In the genomic region with DNA sequence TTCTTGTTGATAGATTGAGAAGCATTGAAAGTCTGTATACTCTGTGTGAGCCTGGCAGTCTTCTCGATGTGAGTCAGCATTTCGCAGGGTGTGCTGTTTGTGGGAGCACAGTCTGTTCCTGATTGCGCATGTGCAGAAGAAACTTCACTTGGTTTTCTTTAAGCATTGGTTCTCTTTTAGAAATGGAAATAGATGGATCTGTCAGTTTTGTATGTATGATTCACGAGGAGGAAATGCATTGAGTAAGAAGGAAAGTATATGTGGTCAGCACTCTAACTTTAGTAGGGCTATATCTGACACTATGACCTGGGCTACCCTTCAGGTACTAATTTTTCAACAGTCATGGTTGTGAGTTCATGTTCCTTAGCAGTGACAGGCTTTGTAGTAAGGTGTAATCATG, we compare ENCODE assay signal across 14 mouse cellular contexts. TPM values are rescaled to one million over a fixed set of nuclear protein-coding genes. Genes with fewer than 3 reads are reported as not detected.
A peak's percentile ranks its signal among the peaks of the same experiment; 100 is the strongest.
DNase-seq lines count a peak whose midpoint lies in the region; TF ChIP-seq lines count a peak whose summit lies in the region.
"Had no signal": no experiment of that assay in that cellular context is flagged by ENCODE, and none has a peak within 500 bp of the region (broad histone marks: within the 10 kb centered on the region; RNA-seq: fewer than 3 reads in every experiment).

No protein-coding gene starts in this region.

- H3K27ac ChIP-seq in layer of hippocampus, adult 2 months: peak overlapping the region; percentile 64

- H3K4me3 ChIP-seq in layer of hippocampus, adult 2 months: no peak overlapping the region

- no peak for TF ChIP-seq CTCF in layer of hippocampus, adult 2 months (conservative IDR thresholded peaks at IDR 0.05)

- peak in 1 of 2 experiments; percentile 49 for DNase-seq in layer of hippocampus, adult 2 months (ENCODE audit: low spot score in 2 of 2)
- DNase-seq in layer of hippocampus, postnatal 10 days (ENCODE audit: low spot score in 2 of 2): no peak
- DNase-seq in A20 (ENCODE audit: low read depth, low spot score) (peak; percentile 81), NIH3T3 (ENCODE audit: low read depth) (peak; percentile 91)
- peak; percentile 43 for DNase-seq in layer of hippocampus, adult 9-11 months
- DNase-seq in cerebellum, postnatal 10 days: no peak
- no peak for DNase-seq in lung, postnatal 10 days
- no peak for DNase-seq in ovary, postnatal 36 days (ENCODE audit: low spot score)
- DNase-seq: adrenal gland, adult 2 months; cerebellum, adult 11 months; gastrocnemius, postnatal 14 days; heart, postnatal 14 days; kidney, adult 11 months; thymus, adult 18-20 months had no signal

RNA-seq across cellular contexts. Expression of gene Rnf115, which starts 32.2 kb away (rescaled TPM):
- 10 to 100 TPM; 59.7 to 61.3 TPM for total RNA-seq in layer of hippocampus, adult 2 months (2021)
- total RNA-seq in layer of hippocampus, postnatal 10 days (2021): 10 to 100 TPM; 46.3 to 56.3 TPM

RNA-seq across cellular contexts. Expression of gene Polr3c, which starts 32.3 kb away (rescaled TPM):
- total RNA-seq in layer of hippocampus, adult 2 months (2021): 10 to 100 TPM; 23.5 to 24.0 TPM
- 10 to 100 TPM; 26.4 to 28.1 TPM for total RNA-seq in layer of hippocampus, postnatal 10 days (2021)

RNA-seq across cellular contexts. Expression of gene Nudt17, which starts 51.3 kb away (rescaled TPM):
- total RNA-seq in layer of hippocampus, adult 2 months (2021): 10 to 100 TPM; 15.0 to 16.2 TPM
- total RNA-seq in layer of hippocampus, postnatal 10 days (2021): 10 to 100 TPM in 1 of 2 experiments, 1 to 10 TPM in 1; 9.8 to 11.0 TPM

Comparison
In these comparisons a context has a peak if more than half of its experiments do, and no peak if none do; other contexts are left out.
1. DNase-seq: peak in A20 (single experiment), NIH3T3 (single experiment) and layer of hippocampus, adult 9-11 months (single experiment); none in layer of hippocampus, postnatal 10 days (0 of 2), cerebellum, postnatal 10 days (0 of 2), lung, postnatal 10 days (single experiment) and ovary, postnatal 36 days (single experiment).